Mouse (Mus musculus): ENCODE measurements around the gene Acap1. TPM values are rescaled to one million over a fixed set of nuclear protein-coding genes. Genes with fewer than 3 reads are reported as not detected.

The Acap1 gene
- polyA plus RNA-seq, 2 experiments = 2.8 to 3.3 TPM

- H3K4me2 ChIP-seq (ENCODE audit: low read depth) = peak overlapping the region; percentile 79
- ATAC-seq (ENCODE audit: insufficient read depth) (no peak), DNase-seq (ENCODE audit: low read depth in 3 of 3, low spot score in 3 of 3) (no peak)
- no peaks in the 10 kb centered on the region for H3K36me3 ChIP-seq (replicated peaks; ENCODE audit: control insufficient read depth, insufficient read depth, low read depth)
- 32% methylated on average over 8 of the region's 8 CpGs for WGBS (ENCODE audit: insufficient replicate concordance)
- no peak for TF ChIP-seq CTCF (IDR thresholded peaks at IDR 0.05; ENCODE audit: low read depth)
- no peak for TF ChIP-seq EP300 (IDR thresholded peaks at IDR 0.05; ENCODE audit: low read depth)
- no peaks in the 10 kb centered on the region for H3K9me3 ChIP-seq (ENCODE audit: control insufficient read depth, low read length)
- H3K9ac ChIP-seq (replicated peaks) = peak overlapping the region; percentile 41
- H3K4me1 ChIP-seq (replicated peaks; ENCODE audit: control insufficient read depth in 2 of 2, insufficient read depth in 2 of 2, low read length in 1 of 2) = peaks cover 7 to 17% of the 10 kb centered on the region in 2 experiments
- peak overlapping the region; percentile 10 to 42; a peak in 3 of 4 replicates for H3K4me3 ChIP-seq (ENCODE audit: insufficient read depth in 1 of 2, low read depth in 2 of 2, low read length in 2 of 2)
- peaks cover 44% of the 10 kb centered on the region for H3K27me3 ChIP-seq (ENCODE audit: control insufficient read depth, insufficient read depth, low read length)
- no peak overlapping the region for H3K27ac ChIP-seq
Observed at GRCm38 (mm10) chr11:69833554-69833953, 61.8 kb downstream of the Acap1 start.

Small RNAs within 50 kb of the gene (microRNA-seq; reads per million reads assigned to microRNA genes)
- not detected for gene Mir6924

Other genes with a start within 250 kb of the Acap1 start
Only the 30 nearest of the 40 such genes appear.
- 14.3 and 16.0 TPM in 2 replicates for gene Polr2a, start 136.9 kb downstream of the Acap1 start, polyA plus RNA-seq (2012; rRNA removed)
- gene Polr2a, start 136.9 kb downstream of the Acap1 start, polyA plus RNA-seq (2014; fragmentation: Nextera tagmentation; extraction: Ambion mirVana) = 19.5 and 22.4 TPM in 2 replicates
- gene Slc35g3, start 133.6 kb downstream of the Acap1 start, polyA plus RNA-seq (2012; rRNA removed) = not detected in 2 replicates
- not detected in 2 replicates for gene Slc35g3, start 133.6 kb downstream of the Acap1 start, polyA plus RNA-seq (2014; fragmentation: Nextera tagmentation; extraction: Ambion mirVana)
- 1.4 and 1.5 TPM in 2 replicates for gene Zbtb4, start 129.6 kb downstream of the Acap1 start, polyA plus RNA-seq (2012; rRNA removed)
- 0.45 and 0.58 TPM in 2 replicates for gene Zbtb4, start 129.6 kb downstream of the Acap1 start, polyA plus RNA-seq (2014; fragmentation: Nextera tagmentation; extraction: Ambion mirVana)
- gene Chrnb1, start 99.6 kb downstream of the Acap1 start, polyA plus RNA-seq (2012; rRNA removed) = 0.44 and 0.58 TPM in 2 replicates
- gene Chrnb1, start 99.6 kb downstream of the Acap1 start, polyA plus RNA-seq (2014; fragmentation: Nextera tagmentation; extraction: Ambion mirVana) = 0.32 and 0.33 TPM in 2 replicates
- gene Fgf11, start 93.7 kb downstream of the Acap1 start, polyA plus RNA-seq (2012; rRNA removed) = 0.41 and 0.42 TPM in 2 replicates
- 0.06 and 0.13 TPM in 2 replicates for gene Fgf11, start 93.7 kb downstream of the Acap1 start, polyA plus RNA-seq (2014; fragmentation: Nextera tagmentation; extraction: Ambion mirVana)
- 0.25 TPM in 2 replicates for gene Tmem102, start 89.9 kb downstream of the Acap1 start, polyA plus RNA-seq (2012; rRNA removed)
- 0.57 and 0.80 TPM in 2 replicates for gene Tmem102, start 89.9 kb downstream of the Acap1 start, polyA plus RNA-seq (2014; fragmentation: Nextera tagmentation; extraction: Ambion mirVana)
- gene Gm39566, start 80.2 kb downstream of the Acap1 start, polyA plus RNA-seq (2012; rRNA removed) = not detected in 2 replicates
- not detected in 2 replicates for gene Gm39566, start 80.2 kb downstream of the Acap1 start, polyA plus RNA-seq (2014; fragmentation: Nextera tagmentation; extraction: Ambion mirVana)
- gene Spem2, start 77.1 kb downstream of the Acap1 start, polyA plus RNA-seq (2012; rRNA removed) = not detected in 2 replicates
- not detected in 2 replicates for gene Spem2, start 77.1 kb downstream of the Acap1 start, polyA plus RNA-seq (2014; fragmentation: Nextera tagmentation; extraction: Ambion mirVana)
- not detected in 2 replicates for gene Spem1, start 73.4 kb downstream of the Acap1 start, polyA plus RNA-seq (2012; rRNA removed)
- not detected in 2 replicates for gene Spem1, start 73.4 kb downstream of the Acap1 start, polyA plus RNA-seq (2014; fragmentation: Nextera tagmentation; extraction: Ambion mirVana)
- 2.0 and 2.2 TPM in 2 replicates for gene Nlgn2, start 57.8 kb downstream of the Acap1 start, polyA plus RNA-seq (2012; rRNA removed)
- 0.48 and 0.76 TPM in 2 replicates for gene Nlgn2, start 57.8 kb downstream of the Acap1 start, polyA plus RNA-seq (2014; fragmentation: Nextera tagmentation; extraction: Ambion mirVana)
- gene Tmem256, start 57.0 kb downstream of the Acap1 start, polyA plus RNA-seq (2012; rRNA removed) = 143 and 197 TPM in 2 replicates
- gene Tmem256, start 57.0 kb downstream of the Acap1 start, polyA plus RNA-seq (2014; fragmentation: Nextera tagmentation; extraction: Ambion mirVana) = 384 and 393 TPM in 2 replicates
- gene Plscr3, start 49.2 kb downstream of the Acap1 start, polyA plus RNA-seq (2012; rRNA removed) = 18.0 and 20.0 TPM in 2 replicates
- gene Plscr3, start 49.2 kb downstream of the Acap1 start, polyA plus RNA-seq (2014; fragmentation: Nextera tagmentation; extraction: Ambion mirVana) = 22.8 and 25.0 TPM in 2 replicates
- 1.2 TPM in 2 replicates for gene Tnk1, start 36.8 kb downstream of the Acap1 start, polyA plus RNA-seq (2012; rRNA removed)
- gene Tnk1, start 36.8 kb downstream of the Acap1 start, polyA plus RNA-seq (2014; fragmentation: Nextera tagmentation; extraction: Ambion mirVana) = 0.43 and 0.80 TPM in 2 replicates
- gene Tmem95, start 17.5 kb downstream of the Acap1 start, polyA plus RNA-seq (2012; rRNA removed) = not detected in 2 replicates
- not detected in 2 replicates for gene Tmem95, start 17.5 kb downstream of the Acap1 start, polyA plus RNA-seq (2014; fragmentation: Nextera tagmentation; extraction: Ambion mirVana)
- 0.93 TPM in 2 replicates for gene Kctd11, start 14.1 kb downstream of the Acap1 start, polyA plus RNA-seq (2012; rRNA removed)
- gene Kctd11, start 14.1 kb downstream of the Acap1 start, polyA plus RNA-seq (2014; fragmentation: Nextera tagmentation; extraction: Ambion mirVana) = 0.53 and 1.00 TPM in 2 replicates
- 0.40 and 0.48 TPM in 2 replicates for gene 2810408A11Rik, start 5.4 kb upstream of the Acap1 start, polyA plus RNA-seq (2012; rRNA removed)
- 0.93 and 1.7 TPM in 2 replicates for gene 2810408A11Rik, start 5.4 kb upstream of the Acap1 start, polyA plus RNA-seq (2014; fragmentation: Nextera tagmentation; extraction: Ambion mirVana)
- gene Neurl4, start 5.5 kb upstream of the Acap1 start, polyA plus RNA-seq (2012; rRNA removed) = 13.1 and 20.5 TPM in 2 replicates
- 2.5 and 3.4 TPM in 2 replicates for gene Neurl4, start 5.5 kb upstream of the Acap1 start, polyA plus RNA-seq (2014; fragmentation: Nextera tagmentation; extraction: Ambion mirVana)
- 79.5 and 93.1 TPM in 2 replicates for gene Gps2, start 18.3 kb upstream of the Acap1 start, polyA plus RNA-seq (2012; rRNA removed)
- gene Gps2, start 18.3 kb upstream of the Acap1 start, polyA plus RNA-seq (2014; fragmentation: Nextera tagmentation; extraction: Ambion mirVana) = 82.7 and 91.2 TPM in 2 replicates
- 652 and 846 TPM in 2 replicates for gene Eif5a, start 26.4 kb upstream of the Acap1 start, polyA plus RNA-seq (2012; rRNA removed)
- 1,316 and 1,415 TPM in 2 replicates for gene Eif5a, start 26.4 kb upstream of the Acap1 start, polyA plus RNA-seq (2014; fragmentation: Nextera tagmentation; extraction: Ambion mirVana)
- gene Ybx2, start 40.3 kb upstream of the Acap1 start, polyA plus RNA-seq (2012; rRNA removed) = 0.57 and 0.58 TPM in 2 replicates
- 0.23 TPM in 1 of 2 replicates, not detected in the other for gene Ybx2, start 40.3 kb upstream of the Acap1 start, polyA plus RNA-seq (2014; fragmentation: Nextera tagmentation; extraction: Ambion mirVana)
- 17.0 and 17.4 TPM in 2 replicates for gene Slc2a4, start 52.6 kb upstream of the Acap1 start, polyA plus RNA-seq (2012; rRNA removed)
- gene Slc2a4, start 52.6 kb upstream of the Acap1 start, polyA plus RNA-seq (2014; fragmentation: Nextera tagmentation; extraction: Ambion mirVana) = 12.6 and 14.0 TPM in 2 replicates
- gene Cldn7, start 69.2 kb upstream of the Acap1 start, polyA plus RNA-seq (2012; rRNA removed) = 2.0 and 4.0 TPM in 2 replicates
- 2.2 TPM in 2 replicates for gene Cldn7, start 69.2 kb upstream of the Acap1 start, polyA plus RNA-seq (2014; fragmentation: Nextera tagmentation; extraction: Ambion mirVana)
- gene Ctdnep1, start 85.6 kb upstream of the Acap1 start, polyA plus RNA-seq (2012; rRNA removed) = 23.6 and 32.3 TPM in 2 replicates
- gene Ctdnep1, start 85.6 kb upstream of the Acap1 start, polyA plus RNA-seq (2014; fragmentation: Nextera tagmentation; extraction: Ambion mirVana) = 9.7 and 10.7 TPM in 2 replicates
- gene Elp5, start 87.0 kb upstream of the Acap1 start, polyA plus RNA-seq (2012; rRNA removed) = 44.0 and 46.1 TPM in 2 replicates
- 70.2 and 74.0 TPM in 2 replicates for gene Elp5, start 87.0 kb upstream of the Acap1 start, polyA plus RNA-seq (2014; fragmentation: Nextera tagmentation; extraction: Ambion mirVana)
- 134 and 140 TPM in 2 replicates for gene Gabarap, start 95.6 kb upstream of the Acap1 start, polyA plus RNA-seq (2012; rRNA removed)
- gene Gabarap, start 95.6 kb upstream of the Acap1 start, polyA plus RNA-seq (2014; fragmentation: Nextera tagmentation; extraction: Ambion mirVana) = 296 and 300 TPM in 2 replicates
- 10.8 and 14.8 TPM in 2 replicates for gene Phf23, start 100.2 kb upstream of the Acap1 start, polyA plus RNA-seq (2012; rRNA removed)
- 11.9 and 12.1 TPM in 2 replicates for gene Phf23, start 100.2 kb upstream of the Acap1 start, polyA plus RNA-seq (2014; fragmentation: Nextera tagmentation; extraction: Ambion mirVana)
- 4.2 and 4.6 TPM in 2 replicates for gene Dvl2, start 105.1 kb upstream of the Acap1 start, polyA plus RNA-seq (2012; rRNA removed)
- 3.4 and 4.2 TPM in 2 replicates for gene Dvl2, start 105.1 kb upstream of the Acap1 start, polyA plus RNA-seq (2014; fragmentation: Nextera tagmentation; extraction: Ambion mirVana)
- gene Acadvl, start 119.9 kb upstream of the Acap1 start, polyA plus RNA-seq (2012; rRNA removed) = 27.8 and 40.6 TPM in 2 replicates
- 84.1 and 98.1 TPM in 2 replicates for gene Acadvl, start 119.9 kb upstream of the Acap1 start, polyA plus RNA-seq (2014; fragmentation: Nextera tagmentation; extraction: Ambion mirVana)
- 1.5 and 1.9 TPM in 2 replicates for gene Dlg4, start 121.4 kb upstream of the Acap1 start, polyA plus RNA-seq (2012; rRNA removed)
- gene Dlg4, start 121.4 kb upstream of the Acap1 start, polyA plus RNA-seq (2014; fragmentation: Nextera tagmentation; extraction: Ambion mirVana) = 0.33 and 0.54 TPM in 2 replicates
- 1.3 TPM in 2 replicates for gene Asgr1, start 158.5 kb upstream of the Acap1 start, polyA plus RNA-seq (2012; rRNA removed)
- gene Asgr1, start 158.5 kb upstream of the Acap1 start, polyA plus RNA-seq (2014; fragmentation: Nextera tagmentation; extraction: Ambion mirVana) = 2.6 and 4.1 TPM in 2 replicates

Measured in liver, embryonic 14.5 days (tissue).